Comparison of ENCODE assay signal across 8 mouse cellular contexts in genomic region chrX:134807833-134808754, GRCm38 (mm10). TPM values are rescaled to one million over a fixed set of nuclear protein-coding genes. Genes with fewer than 3 reads are reported as not detected.
DNase-seq lines count a peak whose midpoint lies in the region; ATAC-seq and TF ChIP-seq lines count a peak whose summit lies in the region.

No protein-coding gene starts in this region.

- in situ Hi-C loops in Patski (cut with MboI; ENCODE audit: low pct_unique_long_range_greater_than_20kb): no loop called here

- peak overlapping the region; percentile 82 for H3K27ac ChIP-seq in heart, embryonic 10.5 days
- H3K27ac ChIP-seq in liver, embryonic 14.5 days: no peak overlapping the region
- H3K27ac ChIP-seq in neural tube, embryonic 13.5 days (replicated peaks): peak overlapping the region; percentile 88

- peak overlapping the region; percentile 70 for H3K4me3 ChIP-seq in heart, embryonic 10.5 days
- peak overlapping the region; percentile 53 to 67 for H3K4me3 ChIP-seq in liver, embryonic 14.5 days (ENCODE audit: insufficient read depth in 1 of 2, low read depth in 2 of 2, low read length in 2 of 2)
- peak overlapping the region; percentile 60 for H3K4me3 ChIP-seq in neural tube, embryonic 13.5 days

- no peaks in the 10 kb centered on the region for H3K9me3 ChIP-seq in heart, embryonic 10.5 days
- no peaks in the 10 kb centered on the region for H3K9me3 ChIP-seq in liver, embryonic 14.5 days (ENCODE audit: control insufficient read depth, low read length)
- no peaks in the 10 kb centered on the region for H3K9me3 ChIP-seq in neural tube, embryonic 13.5 days

- POLR2A ChIA-PET in Patski (lab: Charles Lee): no interaction called here

- 17% methylated on average over 27 of the region's 28 CpGs for WGBS in heart, embryonic 10.5 days
- WGBS in liver, embryonic 14.5 days (ENCODE audit: insufficient replicate concordance): 9% methylated on average over 28 of the region's 28 CpGs
- 27% methylated on average over 28 of the region's 28 CpGs for WGBS in neural tube, embryonic 13.5 days

- no peak for TF ChIP-seq CTCF in Patski (IDR thresholded peaks at IDR 0.05)
- TF ChIP-seq CTCF in liver, embryonic 14.5 days (IDR thresholded peaks at IDR 0.05; ENCODE audit: low read depth): no peak

- peaks cover 20% of the 10 kb centered on the region for H3K36me3 ChIP-seq in heart, embryonic 10.5 days
- H3K36me3 ChIP-seq in liver, embryonic 14.5 days (replicated peaks; ENCODE audit: control insufficient read depth, insufficient read depth, low read depth): no peaks in the 10 kb centered on the region
- peaks cover 23% of the 10 kb centered on the region for H3K36me3 ChIP-seq in neural tube, embryonic 13.5 days

- peak overlapping the region; percentile 71 for H3K4me2 ChIP-seq in liver, embryonic 14.5 days (ENCODE audit: low read depth)
- H3K4me2 ChIP-seq in neural tube, embryonic 13.5 days: peak overlapping the region; percentile 64

- H3K9ac ChIP-seq in liver, embryonic 14.5 days (replicated peaks): no peak overlapping the region
- H3K9ac ChIP-seq in neural tube, embryonic 13.5 days: peak overlapping the region; percentile 83

- peak; percentile 28 for ATAC-seq in Patski
- ATAC-seq in liver, embryonic 14.5 days (ENCODE audit: insufficient read depth): peak; percentile 22; the same call in 1 of the 2 replicates
- peak; percentile 84 for ATAC-seq in neural tube, embryonic 13.5 days (ENCODE audit: low read depth)

- CTCF ChIA-PET in Patski (lab: Charles Lee): no interaction called here

- H3K27me3 ChIP-seq in Patski: peaks cover 32% of the 10 kb centered on the region
- peaks cover 28% of the 10 kb centered on the region; the same call in 1 of the 2 replicates for H3K27me3 ChIP-seq in heart, embryonic 10.5 days (ENCODE audit: insufficient read depth, poor library complexity, severe bottlenecking)
- no peaks in the 10 kb centered on the region for H3K27me3 ChIP-seq in liver, embryonic 14.5 days (ENCODE audit: control insufficient read depth, insufficient read depth, low read length)
- peaks cover 20% of the 10 kb centered on the region for H3K27me3 ChIP-seq in neural tube, embryonic 13.5 days

- DNase-seq in 3134 (ENCODE audit: extremely low read depth, insufficient read length, low spot score) (peak; percentile 52), Patski (ENCODE audit: low read depth, low spot score) (no peak)
- DNase-seq in embryo, embryonic 10 days (ENCODE audit: low spot score): peak; percentile 57
- DNase-seq in heart, embryonic 10.5 days (ENCODE audit: low spot score): no peak
- DNase-seq in kidney, postnatal 10 days: peak; percentile 61
- no peak for DNase-seq in liver, embryonic 14.5 days (ENCODE audit: low read depth in 3 of 3, low spot score in 3 of 3)
- DNase-seq in spleen, postnatal 14 days (ENCODE audit: low spot score in 2 of 2): no peak

- H3K4me1 ChIP-seq in heart, embryonic 10.5 days: no peaks in the 10 kb centered on the region
- peaks cover 0 to 3% of the 10 kb centered on the region in 2 experiments; a peak in 2 of 4 replicates for H3K4me1 ChIP-seq in liver, embryonic 14.5 days (replicated peaks; ENCODE audit: control insufficient read depth in 2 of 2, insufficient read depth in 2 of 2, low read length in 1 of 2)
- peaks cover 17% of the 10 kb centered on the region for H3K4me1 ChIP-seq in neural tube, embryonic 13.5 days (replicated peaks)

- TF ChIP-seq EP300 in liver, embryonic 14.5 days (IDR thresholded peaks at IDR 0.05; ENCODE audit: low read depth): no peak

RNA-seq across cellular contexts. Expression of gene Armcx2, which starts 0.9 kb away (rescaled TPM):
- 3.1 TPM for polyA plus RNA-seq in Patski (2021)
- 66.5 and 67.5 TPM in 2 replicates for polyA plus RNA-seq in heart, embryonic 10.5 days (2016; fragmentation: Nextera tagmentation; extraction: Ambion mirVana)
- 6.1 and 7.4 TPM in 2 replicates for polyA plus RNA-seq in liver, embryonic 14.5 days (2012; rRNA removed)
- polyA plus RNA-seq in liver, embryonic 14.5 days (2014; fragmentation: Nextera tagmentation; extraction: Ambion mirVana): 7.2 and 9.9 TPM in 2 replicates
- 86.3 and 87.0 TPM in 2 replicates for polyA plus RNA-seq in neural tube, embryonic 13.5 days (2015; fragmentation: Nextera tagmentation; extraction: Ambion mirVana)

RNA-seq across cellular contexts. Expression of gene Armcx3, which starts 51.7 kb away (rescaled TPM):
- polyA plus RNA-seq in Patski (2021): 37.4 TPM
- polyA plus RNA-seq in heart, embryonic 10.5 days (2016; fragmentation: Nextera tagmentation; extraction: Ambion mirVana): 70.7 and 82.5 TPM in 2 replicates
- polyA plus RNA-seq in liver, embryonic 14.5 days (2012; rRNA removed): 4.7 and 9.0 TPM in 2 replicates
- polyA plus RNA-seq in liver, embryonic 14.5 days (2014; fragmentation: Nextera tagmentation; extraction: Ambion mirVana): 14.4 and 16.1 TPM in 2 replicates
- polyA plus RNA-seq in neural tube, embryonic 13.5 days (2015; fragmentation: Nextera tagmentation; extraction: Ambion mirVana): 73.3 and 80.0 TPM in 2 replicates

RNA-seq across cellular contexts. Expression of gene Armcx6, which starts 56.9 kb away (rescaled TPM):
- polyA plus RNA-seq in Patski (2021): 0.21 TPM
- polyA plus RNA-seq in heart, embryonic 10.5 days (2016; fragmentation: Nextera tagmentation; extraction: Ambion mirVana): 15.5 and 18.2 TPM in 2 replicates
- polyA plus RNA-seq in liver, embryonic 14.5 days (2012; rRNA removed): 3.2 and 5.0 TPM in 2 replicates
- polyA plus RNA-seq in liver, embryonic 14.5 days (2014; fragmentation: Nextera tagmentation; extraction: Ambion mirVana): 3.7 and 3.9 TPM in 2 replicates
- 32.5 and 33.8 TPM in 2 replicates for polyA plus RNA-seq in neural tube, embryonic 13.5 days (2015; fragmentation: Nextera tagmentation; extraction: Ambion mirVana)

Comparison
In these comparisons a context has a peak if more than half of its experiments do, and no peak if none do; other contexts are left out.
1. DNase-seq: peak in 3134 (single experiment), embryo, embryonic 10 days (single experiment) and kidney, postnatal 10 days (single experiment); none in Patski (single experiment), heart, embryonic 10.5 days (single experiment), liver, embryonic 14.5 days (0 of 3) and spleen, postnatal 14 days (0 of 2).
2. ATAC-seq: peak in every context shown above with its lines; median percentile 84 in neural tube, embryonic 13.5 days; 28 in Patski; 22 in liver, embryonic 14.5 days.
3. Peak in every context shown above with its lines, with median percentiles within 50 percentile points of each other: H3K4me3 ChIP-seq.